Mouse (Mus musculus): Measurements from ENCODE around the gene Ucn.

GRCm38 (mm10) chr5:31121111-31121510 is 17.5 kb downstream of the Ucn start:
- TF ChIP-seq CTCF (IDR thresholded peaks at IDR 0.05; ENCODE audit: insufficient read depth, low read length): no peak
- no peak for TF ChIP-seq POLR2A (IDR thresholded peaks at IDR 0.05; ENCODE audit: borderline replicate concordance, extremely low read depth, low read depth, low read length)
